Mouse (Mus musculus): ENCODE results near the gene Pa2g4. TPM values are rescaled to one million over a fixed set of nuclear protein-coding genes. Genes with fewer than 3 reads are reported as not detected.

Gene Pa2g4
- polyA plus RNA-seq, 1 experiment from 2014 or later = 194 TPM

DNA sequence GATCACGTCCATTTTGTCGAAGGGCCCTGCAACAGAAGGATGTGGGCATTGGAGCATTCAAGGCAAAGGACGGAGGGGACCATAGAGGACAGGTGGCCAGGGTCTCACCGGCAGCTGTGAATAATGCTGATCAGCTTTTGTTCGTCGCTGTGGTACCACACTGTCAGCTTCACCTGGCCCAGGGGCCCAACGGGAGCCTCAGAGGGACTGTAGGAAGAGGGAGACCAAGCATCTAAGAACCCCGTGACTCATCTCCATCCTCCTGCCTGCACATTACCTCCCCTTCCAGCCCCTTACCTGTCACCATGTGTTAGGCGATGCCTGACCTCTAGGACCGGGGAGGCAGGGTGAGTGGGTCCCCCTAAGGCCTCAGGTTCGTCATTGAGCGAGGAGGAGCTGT is 54.0 kb downstream of the Pa2g4 start:
- H3K27ac ChIP-seq = no peak overlapping the region
- H3K36me3 ChIP-seq = peaks cover 28% of the 10 kb centered on the region
- H3K27me3 ChIP-seq = no peaks in the 10 kb centered on the region
- peaks cover 6% of the 10 kb centered on the region for H3K4me1 ChIP-seq
- H3K4me2 ChIP-seq = no peak overlapping the region
- ATAC-seq (ENCODE audit: borderline replicate concordance, extremely low read depth, low FRiP score, low TSS enrichment) = no peak
- WGBS = 81% methylated on average over 12 of the region's 12 CpGs
- no peaks in the 10 kb centered on the region for H3K9me3 ChIP-seq
- no peak overlapping the region for H3K9ac ChIP-seq
- no peak overlapping the region for H3K4me3 ChIP-seq

GRCm38 (mm10) chr10:128511189-128511588 is 54.6 kb downstream of the Pa2g4 start:
- ATAC-seq (ENCODE audit: borderline replicate concordance, extremely low read depth, low FRiP score, low TSS enrichment) = no peak
- Histone ChIP-seq H3K9me3 (no peaks in the 10 kb centered on the region), H3K4me2 (no peak overlapping the region), H3K36me3 (peaks cover 28% of the 10 kb centered on the region), H3K27ac (no peak overlapping the region), H3K9ac (no peak overlapping the region), H3K4me1 (peaks cover 6% of the 10 kb centered on the region), H3K27me3 (no peaks in the 10 kb centered on the region), H3K4me3 (no peak overlapping the region)
- 81% methylated on average over 9 of the region's 9 CpGs for WGBS

- H3K27me3 ChIP-seq = no peaks in the 10 kb centered on the region
- no peak overlapping the region for H3K4me3 ChIP-seq
- ATAC-seq (ENCODE audit: borderline replicate concordance, extremely low read depth, low FRiP score, low TSS enrichment) = no peak
- H3K27ac ChIP-seq = no peak overlapping the region
- no peak overlapping the region for H3K4me2 ChIP-seq
- H3K4me1 ChIP-seq = peaks cover 6% of the 10 kb centered on the region
- no peak overlapping the region for H3K9ac ChIP-seq
- H3K36me3 ChIP-seq = peaks cover 23% of the 10 kb centered on the region
- no peaks in the 10 kb centered on the region for H3K9me3 ChIP-seq
- 74% methylated on average over 11 of the region's 11 CpGs for WGBS
Measured at GRCm38 (mm10) chr10:128510301-128510700, 55.5 kb downstream of the Pa2g4 start.

GRCm38 (mm10) chr10:128509831-128510230 is 56.0 kb downstream of the Pa2g4 start:
- no peak overlapping the region for H3K9ac ChIP-seq
- peak; percentile 75; the same call in 1 of the 2 replicates for ATAC-seq (ENCODE audit: borderline replicate concordance, extremely low read depth, low FRiP score, low TSS enrichment)

GRCm38 (mm10) chr10:128509203-128509602 is 56.6 kb downstream of the Pa2g4 start:
- H3K27ac ChIP-seq = no peak overlapping the region
- H3K36me3 ChIP-seq = peaks cover 23% of the 10 kb centered on the region
- H3K4me3 ChIP-seq = no peak overlapping the region
- H3K4me1 ChIP-seq = peaks cover 11% of the 10 kb centered on the region
- H3K9ac ChIP-seq = no peak overlapping the region
- no peaks in the 10 kb centered on the region for H3K27me3 ChIP-seq
- WGBS = 85% methylated on average over 9 of the region's 9 CpGs
- no peak for ATAC-seq (ENCODE audit: borderline replicate concordance, extremely low read depth, low FRiP score, low TSS enrichment)
- no peaks in the 10 kb centered on the region for H3K9me3 ChIP-seq
- no peak overlapping the region for H3K4me2 ChIP-seq

More at GRCm38 (mm10) chr10:128509831-128510230, 56.0 kb downstream of the Pa2g4 start:
- Histone ChIP-seq H3K27ac (no peak overlapping the region), H3K27me3 (no peaks in the 10 kb centered on the region), H3K4me3 (no peak overlapping the region), H3K4me2 (no peak overlapping the region), H3K9me3 (no peaks in the 10 kb centered on the region), H3K4me1 (peaks cover 6% of the 10 kb centered on the region), H3K36me3 (peaks cover 23% of the 10 kb centered on the region)
- WGBS = 42% methylated on average over 4 of the region's 4 CpGs

GRCm38 (mm10) chr10:128508260-128508659 is 57.5 kb downstream of the Pa2g4 start:
- 60% methylated on average over 9 of the region's 9 CpGs for WGBS
- no peak overlapping the region for H3K4me2 ChIP-seq
- no peak for ATAC-seq (ENCODE audit: borderline replicate concordance, extremely low read depth, low FRiP score, low TSS enrichment)
- H3K9me3 ChIP-seq = no peaks in the 10 kb centered on the region
- H3K36me3 ChIP-seq = peaks cover 20% of the 10 kb centered on the region
- peaks cover 11% of the 10 kb centered on the region for H3K4me1 ChIP-seq
- no peak overlapping the region for H3K9ac ChIP-seq
- peak overlapping the region; percentile 55 for H3K27ac ChIP-seq
- H3K4me3 ChIP-seq = no peak overlapping the region
- H3K27me3 ChIP-seq = no peaks in the 10 kb centered on the region

Small RNA genes lying within 50 kb of the gene (microRNA-seq; reads per million reads assigned to microRNA genes)
- gene Gm47275 (not detected), gene Mir6916 (not detected), gene Mir6917 (not detected)

Other genes starting within 250 kb of the Pa2g4 start
- 329 and 346 TPM in 2 replicates for gene Cnpy2, start 243.5 kb downstream of the Pa2g4 start, polyA plus RNA-seq (2015; fragmentation: Nextera tagmentation; extraction: Ambion mirVana)
- 183 and 185 TPM in 2 replicates for gene Cs, start 228.3 kb downstream of the Pa2g4 start, polyA plus RNA-seq (2015; fragmentation: Nextera tagmentation; extraction: Ambion mirVana)
- 12.5 and 12.6 TPM in 2 replicates for gene Coq10a, start 197.0 kb downstream of the Pa2g4 start, polyA plus RNA-seq (2015; fragmentation: Nextera tagmentation; extraction: Ambion mirVana)
- 13.0 and 14.9 TPM in 2 replicates for gene Ankrd52, start 188.9 kb downstream of the Pa2g4 start, polyA plus RNA-seq (2015; fragmentation: Nextera tagmentation; extraction: Ambion mirVana)
- gene Slc39a5, start 164.8 kb downstream of the Pa2g4 start, polyA plus RNA-seq (2015; fragmentation: Nextera tagmentation; extraction: Ambion mirVana) = 0.31 and 0.99 TPM in 2 replicates
- 72.1 and 75.7 TPM in 2 replicates for gene Nabp2, start 154.5 kb downstream of the Pa2g4 start, polyA plus RNA-seq (2015; fragmentation: Nextera tagmentation; extraction: Ambion mirVana)
- 39.8 and 42.1 TPM in 2 replicates for gene Rnf41, start 154.3 kb downstream of the Pa2g4 start, polyA plus RNA-seq (2015; fragmentation: Nextera tagmentation; extraction: Ambion mirVana)
- 70.2 and 74.7 TPM in 2 replicates for gene Smarcc2, start 106.7 kb downstream of the Pa2g4 start, polyA plus RNA-seq (2015; fragmentation: Nextera tagmentation; extraction: Ambion mirVana)
- 1,477 and 1,532 TPM in 2 replicates for gene Myl6, start 71.8 kb downstream of the Pa2g4 start, polyA plus RNA-seq (2015; fragmentation: Nextera tagmentation; extraction: Ambion mirVana)
- gene Myl6b, start 67.3 kb downstream of the Pa2g4 start, polyA plus RNA-seq (2015; fragmentation: Nextera tagmentation; extraction: Ambion mirVana) = 2.9 and 4.3 TPM in 2 replicates
- gene Esyt1, start 40.1 kb downstream of the Pa2g4 start, polyA plus RNA-seq (2015; fragmentation: Nextera tagmentation; extraction: Ambion mirVana) = 28.8 and 31.5 TPM in 2 replicates
- gene Zc3h10, start 18.2 kb downstream of the Pa2g4 start, polyA plus RNA-seq (2015; fragmentation: Nextera tagmentation; extraction: Ambion mirVana) = 14.6 and 14.9 TPM in 2 replicates
- gene Rpl41, start 16.7 kb downstream of the Pa2g4 start, polyA plus RNA-seq (2015; fragmentation: Nextera tagmentation; extraction: Ambion mirVana) = 3,783 and 4,172 TPM in 2 replicates
- 21.3 and 22.9 TPM in 2 replicates for gene Erbb3, start 23.7 kb upstream of the Pa2g4 start, polyA plus RNA-seq (2015; fragmentation: Nextera tagmentation; extraction: Ambion mirVana)
- 711 and 777 TPM in 2 replicates for gene Rps26, start 60.8 kb upstream of the Pa2g4 start, polyA plus RNA-seq (2015; fragmentation: Nextera tagmentation; extraction: Ambion mirVana)
- gene Ikzf4, start 80.0 kb upstream of the Pa2g4 start, polyA plus RNA-seq (2015; fragmentation: Nextera tagmentation; extraction: Ambion mirVana) = 1.6 and 2.2 TPM in 2 replicates
- 12.3 and 13.8 TPM in 2 replicates for gene Suox, start 108.1 kb upstream of the Pa2g4 start, polyA plus RNA-seq (2015; fragmentation: Nextera tagmentation; extraction: Ambion mirVana)
- gene Rab5b, start 130.3 kb upstream of the Pa2g4 start, polyA plus RNA-seq (2015; fragmentation: Nextera tagmentation; extraction: Ambion mirVana) = 73.8 and 77.8 TPM in 2 replicates
- 1.2 and 1.3 TPM in 2 replicates for gene Pmel, start 138.2 kb upstream of the Pa2g4 start, polyA plus RNA-seq (2015; fragmentation: Nextera tagmentation; extraction: Ambion mirVana)
- gene Cdk2, start 139.0 kb upstream of the Pa2g4 start, polyA plus RNA-seq (2015; fragmentation: Nextera tagmentation; extraction: Ambion mirVana) = 108 and 110 TPM in 2 replicates
- gene Dgka, start 178.9 kb upstream of the Pa2g4 start, polyA plus RNA-seq (2015; fragmentation: Nextera tagmentation; extraction: Ambion mirVana) = 9.5 and 10.5 TPM in 2 replicates
- 37.9 and 39.8 TPM in 2 replicates for gene Pym1, start 181.9 kb upstream of the Pa2g4 start, polyA plus RNA-seq (2015; fragmentation: Nextera tagmentation; extraction: Ambion mirVana)
- gene Mmp19, start 224.9 kb upstream of the Pa2g4 start, polyA plus RNA-seq (2015; fragmentation: Nextera tagmentation; extraction: Ambion mirVana) = 2.9 and 4.0 TPM in 2 replicates
- 50.1 and 55.2 TPM in 2 replicates for gene Dnajc14, start 238.1 kb upstream of the Pa2g4 start, polyA plus RNA-seq (2015; fragmentation: Nextera tagmentation; extraction: Ambion mirVana)
- 15.8 and 16.6 TPM in 2 replicates for gene Tmem198b, start 238.4 kb upstream of the Pa2g4 start, polyA plus RNA-seq (2015; fragmentation: Nextera tagmentation; extraction: Ambion mirVana)

Measured in lung, embryonic 15.5 days (tissue).